Mouse (Mus musculus) CH12.LX (cell line): Measurements from ENCODE around the gene Gpr183. TPM values are rescaled to one million over a fixed set of nuclear protein-coding genes. Genes with fewer than 3 reads are reported as not detected.

Experiments
- DNase-seq: peaks from one replicate; pipeline ENCODE4 v3.0.0-alpha.2; 2013; ENCODE audit errors: extremely low read depth
- H3K27ac ChIP-seq: 2 replicates; pipeline ENCODE4 v1.5.1; 2012; ENCODE audit warnings: low read depth, mild to moderate bottlenecking, control low read depth, moderate library complexity; ENCODE audit not compliant: insufficient read depth
- H3K27me3 ChIP-seq: replicated peaks from 2 replicates; pipeline ENCODE3; 2012; ENCODE audit warnings: inconsistent platforms
- H3K36me3 ChIP-seq, 2 experiments: replicated peaks in 1 of 2; 2 replicates each; pipeline versions ENCODE3 to v1.6.1; 2012; ENCODE audit warnings: inconsistent platforms in 1 of 2, low read length in 1 of 2, mild to moderate bottlenecking in 1 of 2, mixed read lengths in 1 of 2, moderate library complexity in 1 of 2; ENCODE audit not compliant: control insufficient read depth in 1 of 2, insufficient read depth in 1 of 2
- H3K4me1 ChIP-seq, 2 experiments: 2 replicates each; pipeline ENCODE4 v1.6.1; 2012; ENCODE audit warnings: inconsistent platforms in 1 of 2, moderate library complexity in 1 of 2; ENCODE audit not compliant: insufficient read depth in 2 of 2, control insufficient read depth in 1 of 2
- H3K4me2 ChIP-seq: 2 replicates; pipeline ENCODE4 v1.6.1; 2012; ENCODE audit warnings: low read depth, mild to moderate bottlenecking, control low read depth; ENCODE audit not compliant: poor library complexity, insufficient read depth, severe bottlenecking
- H3K4me3 ChIP-seq, 3 experiments: fragments of 150-350 bp in 1 of 3; sonication (generic) in 1 of 3; replicated peaks in 1 of 3; 2 replicates each; pipeline versions ENCODE3 to v1.5.1; 2011 to 2012; ENCODE audit warnings: low read depth in 2 of 3, low read length in 2 of 3, mild to moderate bottlenecking in 2 of 3, moderate library complexity in 2 of 3, control low read depth in 1 of 3, improper control_type of control experiment in 1 of 3, inconsistent platforms in 1 of 3, mixed read lengths in 1 of 3; ENCODE audit not compliant: poor library complexity in 1 of 3
- H3K79me2 ChIP-seq: replicated peaks from 2 replicates; pipeline ENCODE4 v1.6.1; 2012; ENCODE audit warnings: mild to moderate bottlenecking, moderate library complexity; ENCODE audit not compliant: control insufficient read depth, poor library complexity, insufficient read depth, severe bottlenecking; ENCODE audit errors: extremely low read depth
- H3K9ac ChIP-seq: 2 replicates; pipeline ENCODE4 v1.6.1; 2012; ENCODE audit warnings: low read depth, mild to moderate bottlenecking, control low read depth, moderate library complexity; ENCODE audit not compliant: insufficient read depth
- H3K9me3 ChIP-seq: replicated peaks from 2 replicates; pipeline ENCODE3; 2012; ENCODE audit warnings: low read length, inconsistent platforms, mixed read lengths
- BHLHE40 ChIP-seq: IDR thresholded peaks from 2 replicates; pipeline ENCODE4 v1.6.1; 2011; ENCODE audit warnings: mild to moderate bottlenecking, low read depth, low read length, improper control_type of control experiment
- CHD1 ChIP-seq: IDR thresholded peaks from 2 replicates; pipeline ENCODE4 v1.6.1; 2012; ENCODE audit warnings: low read depth, low read length, improper control_type of control experiment, inconsistent platforms
- CHD2 ChIP-seq: IDR thresholded peaks from 2 replicates; pipeline ENCODE4 v1.6.1; 2011; ENCODE audit warnings: low read length, improper control_type of control experiment
- CTCF ChIP-seq, 2 experiments: IDR thresholded peaks in 1 of 2; conservative IDR thresholded peaks in 1 of 2; 2 replicates each; pipeline ENCODE4 v1.5.1; 2011 to 2012; ENCODE audit warnings: low read depth in 2 of 2, low read length in 2 of 2, improper control_type of control experiment in 1 of 2, inconsistent platforms in 1 of 2, mild to moderate bottlenecking in 1 of 2, moderate library complexity in 1 of 2
- E2F4 ChIP-seq: IDR thresholded peaks from 2 replicates; pipeline ENCODE4 v1.6.1; 2011; ENCODE audit warnings: low read depth, low read length, improper control_type of control experiment; ENCODE audit not compliant: insufficient replicate concordance
- ELF1 ChIP-seq: IDR thresholded peaks from 2 replicates; pipeline ENCODE4 v1.6.1; 2014; ENCODE audit warnings: low read depth, mild to moderate bottlenecking, inconsistent platforms, low read length, improper control_type of control experiment
- EP300 ChIP-seq: IDR thresholded peaks from 2 replicates; pipeline ENCODE4 v1.6.1; 2011; ENCODE audit warnings: low read length, improper control_type of control experiment
- ETS1 ChIP-seq: conservative IDR thresholded peaks from 2 replicates; pipeline ENCODE4 v1.6.1; 2012; ENCODE audit warnings: low read depth, mild to moderate bottlenecking, inconsistent platforms, low read length, improper control_type of control experiment, moderate library complexity
- GABPA ChIP-seq: IDR thresholded peaks from 2 replicates; pipeline ENCODE4 v1.6.1; 2012; ENCODE audit warnings: low read depth, low read length, improper control_type of control experiment, inconsistent platforms; ENCODE audit not compliant: insufficient replicate concordance
- HCFC1 ChIP-seq: IDR thresholded peaks from 2 replicates; pipeline ENCODE4 v1.6.1; 2012; ENCODE audit warnings: low read depth, mild to moderate bottlenecking, inconsistent platforms, low read length, improper control_type of control experiment
- IRF4 ChIP-seq: IDR thresholded peaks from 2 replicates; pipeline ENCODE4 v1.6.1; 2014; ENCODE audit warnings: low read depth, mild to moderate bottlenecking, inconsistent platforms, low read length, improper control_type of control experiment
- JUN ChIP-seq: IDR thresholded peaks from 2 replicates; pipeline ENCODE4 v1.6.1; 2011; ENCODE audit warnings: low read depth, mild to moderate bottlenecking, low read length, improper control_type of control experiment, moderate library complexity; ENCODE audit not compliant: insufficient read depth
- JUND ChIP-seq: conservative IDR thresholded peaks from 2 replicates; pipeline ENCODE4 v1.6.1; 2011; ENCODE audit warnings: low read depth, low read length, improper control_type of control experiment
- KAT2A ChIP-seq: IDR thresholded peaks from 2 replicates; pipeline ENCODE4 v1.6.1; 2012; ENCODE audit warnings: low read length, improper control_type of control experiment, inconsistent platforms; ENCODE audit not compliant: insufficient replicate concordance
- MAFK ChIP-seq: IDR thresholded peaks from 2 replicates; pipeline ENCODE4 v1.6.1; 2011; ENCODE audit warnings: low read length, improper control_type of control experiment; ENCODE audit not compliant: insufficient replicate concordance
- MAX ChIP-seq: IDR thresholded peaks from 2 replicates; pipeline ENCODE4 v1.6.1; 2011; ENCODE audit warnings: low read length, improper control_type of control experiment
- MAZ ChIP-seq: IDR thresholded peaks from 2 replicates; pipeline ENCODE4 v1.6.1; 2012; ENCODE audit warnings: low read depth, mild to moderate bottlenecking, inconsistent platforms, low read length, improper control_type of control experiment, moderate library complexity
- MEF2A ChIP-seq: IDR thresholded peaks from 2 replicates; pipeline ENCODE4 v1.6.1; 2014; ENCODE audit warnings: low read depth, mild to moderate bottlenecking, inconsistent platforms, low read length, improper control_type of control experiment, borderline replicate concordance
- MXI1 ChIP-seq: IDR thresholded peaks from 2 replicates; pipeline ENCODE4 v1.6.1; 2011; ENCODE audit warnings: mild to moderate bottlenecking, low read depth, low read length, improper control_type of control experiment
- MYC ChIP-seq: IDR thresholded peaks from 2 replicates; pipeline ENCODE4 v1.6.1; 2011; ENCODE audit warnings: low read depth, mild to moderate bottlenecking, improper control_type of control experiment, low read length
- NELFE ChIP-seq: IDR thresholded peaks from 2 replicates; pipeline ENCODE4 v1.6.1; 2011; ENCODE audit warnings: low read depth, low read length, improper control_type of control experiment
- NRF1 ChIP-seq: IDR thresholded peaks from 2 replicates; pipeline ENCODE4 v1.6.1; 2014; ENCODE audit warnings: low read depth, mild to moderate bottlenecking, inconsistent platforms, low read length, improper control_type of control experiment, moderate library complexity
- PAX5 ChIP-seq: IDR thresholded peaks from 2 replicates; pipeline ENCODE4 v1.6.1; 2012; ENCODE audit warnings: low read length, inconsistent platforms, mixed read lengths
- POLR2A ChIP-seq: IDR thresholded peaks from 2 replicates; pipeline ENCODE4 v1.6.1; 2011; ENCODE audit warnings: low read depth, mild to moderate bottlenecking, improper control_type of control experiment, low read length
- POLR2AphosphoS2 ChIP-seq: IDR thresholded peaks from 2 replicates; pipeline ENCODE4 v1.6.1; 2011; ENCODE audit warnings: low read depth, low read length, improper control_type of control experiment
- RAD21 ChIP-seq: IDR thresholded peaks from 2 replicates; pipeline ENCODE4 v1.6.1; 2011; ENCODE audit warnings: low read depth, mild to moderate bottlenecking, low read length, improper control_type of control experiment, moderate library complexity
- RCOR1 ChIP-seq: conservative IDR thresholded peaks from 2 replicates; pipeline ENCODE4 v1.6.1; 2012; ENCODE audit warnings: low read depth, mild to moderate bottlenecking, inconsistent platforms, low read length, improper control_type of control experiment
- SIN3A ChIP-seq: IDR thresholded peaks from 2 replicates; pipeline ENCODE4 v1.6.1; 2012; ENCODE audit warnings: low read length, improper control_type of control experiment, inconsistent platforms
- SMC3 ChIP-seq: IDR thresholded peaks from 2 replicates; pipeline ENCODE4 v1.6.1; 2011; ENCODE audit warnings: low read depth, low read length, improper control_type of control experiment
- TBP ChIP-seq: conservative IDR thresholded peaks from 2 replicates; pipeline ENCODE4 v1.6.1; 2011; ENCODE audit warnings: low read depth, low read length, improper control_type of control experiment
- TCF12 ChIP-seq: IDR thresholded peaks from 2 replicates; pipeline ENCODE4 v1.6.1; 2014; ENCODE audit warnings: low read depth, mild to moderate bottlenecking, inconsistent platforms, low read length, improper control_type of control experiment
- UBTF ChIP-seq: IDR thresholded peaks from 2 replicates; pipeline ENCODE4 v1.6.1; 2012; ENCODE audit warnings: low read depth, mild to moderate bottlenecking, inconsistent platforms, low read length, improper control_type of control experiment, moderate library complexity
- USF1 ChIP-seq: IDR thresholded peaks from 2 replicates; pipeline ENCODE4 v1.6.1; 2014; ENCODE audit warnings: low read depth, mild to moderate bottlenecking, inconsistent platforms, low read length, improper control_type of control experiment
- USF2 ChIP-seq: conservative IDR thresholded peaks from 2 replicates; pipeline ENCODE4 v1.6.1; 2011; ENCODE audit warnings: low read depth, low read length, improper control_type of control experiment
- ZC3H11A ChIP-seq: IDR thresholded peaks from 2 replicates; pipeline ENCODE4 v1.6.1; 2012; ENCODE audit warnings: low read depth, mild to moderate bottlenecking, inconsistent platforms, low read length, improper control_type of control experiment
- ZKSCAN1 ChIP-seq: IDR thresholded peaks from 2 replicates; pipeline ENCODE4 v1.6.1; 2012; ENCODE audit warnings: low read depth, inconsistent platforms, low read length, improper control_type of control experiment, borderline replicate concordance
- ZMIZ1 ChIP-seq: IDR thresholded peaks from 2 replicates; pipeline ENCODE4 v1.6.1; 2012; ENCODE audit warnings: low read depth, mild to moderate bottlenecking, inconsistent platforms, low read length, improper control_type of control experiment
- ZNF384 ChIP-seq: IDR thresholded peaks from 2 replicates; pipeline ENCODE4 v1.6.1; 2012; ENCODE audit warnings: low read depth, low read length, improper control_type of control experiment, inconsistent platforms
- dilution Hi-C: fragments of 300-500 bp; cut with MboI; formaldehyde crosslinking; loops from 2 replicates; pipeline ENCODE4 v1.14.3; 2020; ENCODE audit warnings: low sequenced_read_pairs; ENCODE audit not compliant: extremely low pct_unique_long_range_greater_than_20kb, extremely low pct_ligation_motif_present
- in situ Hi-C: fragments of 300-500 bp; cut with MboI; formaldehyde crosslinking; loops from 3 replicates; pipeline ENCODE4 v1.14.3; 2019; ENCODE audit warnings: low sequenced_read_pairs, low pct_ligation_motif_present, low pct_unique_long_range_greater_than_20kb, mixed read lengths
- polyA plus RNA-seq: library from polyadenylated mRNA; unstranded; fragments of >175 nt; gene quantifications from 2 replicates; pipeline ENCODE4 v1.2.1, GENCODE M21; 2012; ENCODE audit warnings: low read depth; ENCODE audit not compliant: insufficient read length
- total RNA-seq, 2 experiments: library from RNA; depleted of rRNA; stranded (reverse); fragments of 300-350 nt in 1 of 2; fragments of >200 nt in 1 of 2; gene quantifications; 2 replicates each; pipeline ENCODE4 v1.2.3; 2012 to 2014

Gene Gpr183
- total RNA-seq (2012; rRNA removed) (3.6 and 4.0 TPM in 2 replicates), total RNA-seq (2014; rRNA removed) (16.2 and 16.3 TPM in 2 replicates), polyA plus RNA-seq (8.3 and 8.7 TPM in 2 replicates)

- H3K4me2 ChIP-seq: no peak within 1 kb of the TSS
- in situ Hi-C loops: loop anchor here (5.0 kb wide), 1 partner anchor 33 kb away; no protein-coding TSS in a partner anchor
Measured at GRCm38 (mm10) chr14:121964990-121965389, at the start of gene Gpr183. TSS of gene Gpr183 (minus strand) at chr14:121965195.

GRCm38 (mm10) chr14:122013417-122013951, 48.5 kb upstream of the Gpr183 start:
- H3K4me3 ChIP-seq: no peak overlapping the region
- H3K4me2 ChIP-seq: no peak overlapping the region
- dilution Hi-C loops (no loop called here), in situ Hi-C loops (no loop called here)
- no peaks in the 10 kb centered on the region for H3K27me3 ChIP-seq
- no peak overlapping the region for H3K9ac ChIP-seq
- H3K9me3 ChIP-seq: no peaks in the 10 kb centered on the region
- no peak for DNase-seq
- no peak overlapping the region for H3K27ac ChIP-seq
- no peak for TF ChIP-seq JUND
- peaks cover 17 to 80% of the 10 kb centered on the region in 2 experiments; a peak in 3 of 4 replicates for H3K4me1 ChIP-seq
- peaks cover 15 to 53% of the 10 kb centered on the region in 2 experiments for H3K36me3 ChIP-seq
- no peaks in the 10 kb centered on the region for H3K79me2 ChIP-seq

More at GRCm38 (mm10) chr14:121964990-121965389, at the start of gene Gpr183:
- no peak for TF ChIP-seq MAFK
- TF ChIP-seq MAZ: no peak
- no peak for TF ChIP-seq ELF1
- TF ChIP-seq TBP: no peak
- no peak for TF ChIP-seq NELFE
- TF ChIP-seq MYC: no peak
- no peak for TF ChIP-seq JUND
- TF ChIP-seq HCFC1: no peak
- no peak for TF ChIP-seq CTCF (conservative IDR thresholded peaks at IDR 0.05 in 1 of 2, IDR thresholded peaks at IDR 0.05 in 1 of 2; ENCODE audit: low read depth in 2 of 2, low read length in 2 of 2)
- TF ChIP-seq PAX5: no peak
- TF ChIP-seq ZKSCAN1: no peak
- TF ChIP-seq POLR2A: no peak
- TF ChIP-seq MEF2A: no peak
- TF ChIP-seq ZMIZ1: no peak
- no peak; the same call in 1 of the 2 replicates for TF ChIP-seq RAD21
- TF ChIP-seq CHD2: no peak
- TF ChIP-seq E2F4: no peak
- TF ChIP-seq ZNF384: peak; percentile 90
- TF ChIP-seq IRF4: 0 out of 2 replicates have a peak, but pooled peaks have one; percentile 9
- TF ChIP-seq USF1: no peak
- no peak for TF ChIP-seq JUN
- TF ChIP-seq SIN3A: peak; percentile 26; the same call in 1 of the 2 replicates
- no peak for TF ChIP-seq UBTF
- no peak for TF ChIP-seq CHD1
- no peak for TF ChIP-seq BHLHE40
- TF ChIP-seq ZC3H11A: no peak
- no peak for TF ChIP-seq TCF12
- TF ChIP-seq USF2: no peak
- TF ChIP-seq MXI1: no peak
- no peak for TF ChIP-seq RCOR1
- TF ChIP-seq NRF1: no peak
- no peak for TF ChIP-seq POLR2AphosphoS2
- TF ChIP-seq GABPA: no peak
- TF ChIP-seq ETS1: 0 out of 2 replicates have a peak, but pooled peaks have one; percentile 16
- no peak for TF ChIP-seq KAT2A
- peak; percentile 37; the same call in 1 of the 2 replicates for TF ChIP-seq MAX
- peak; percentile 49; the same call in 1 of the 2 replicates for TF ChIP-seq EP300
- TF ChIP-seq SMC3: no peak
- no peak within 1 kb of the TSS; the same call in 1 of the 2 replicates for H3K9ac ChIP-seq
- dilution Hi-C loops: no loop called here
- H3K36me3 ChIP-seq: peaks cover 0 to 18% of the 10 kb centered on the region in 2 experiments
- peaks cover 3% of the 10 kb centered on the region for H3K79me2 ChIP-seq
- peak; percentile 71 for DNase-seq
- H3K9me3 ChIP-seq: no peaks in the 10 kb centered on the region
- peaks cover 23 to 62% of the 10 kb centered on the region in 2 experiments for H3K4me1 ChIP-seq
- H3K4me3 ChIP-seq: peak within 1 kb of the TSS; percentile 0 to 70 (median 51)
- H3K27me3 ChIP-seq: no peaks in the 10 kb centered on the region
- H3K27ac ChIP-seq: no peak within 1 kb of the TSS
